Mouse (Mus musculus) forebrain, embryonic 14.5 days (tissue): ENCODE measurements around the gene Dazap1. TPM values are rescaled to one million over a fixed set of nuclear protein-coding genes. Genes with fewer than 3 reads are reported as not detected.
A peak's percentile ranks its signal among the peaks of the same experiment; 100 is the strongest.

Experiments
- ATAC-seq: fragments of 200-750 bp; cut with Nextera tagmentation; 2 replicates; pipeline ENCODE4 v1.8.0; 2017; ENCODE audit warnings: mild to moderate bottlenecking, moderate library complexity
- DNase-seq: peaks from one replicate; pipeline ENCODE4 v3.0.0-alpha.2; 2015; ENCODE audit warnings: low spot score
- H3K27ac ChIP-seq: fragments of 300-500 bp; sonication (generic); 2 replicates; pipeline ENCODE4 v1.5.1; 2014; ENCODE audit warnings: low read depth, mild to moderate bottlenecking, control low read depth, low read length, moderate library complexity
- H3K27me3 ChIP-seq: fragments of 300-500 bp; sonication (generic); replicated peaks from 2 replicates; pipeline ENCODE4 v1.6.1; 2014; ENCODE audit warnings: low read length, control low read depth, mixed read lengths; ENCODE audit not compliant: control insufficient read depth, insufficient read depth
- H3K36me3 ChIP-seq: fragments of 300-500 bp; sonication (generic); 2 replicates; pipeline ENCODE4 v1.6.1; 2014; ENCODE audit warnings: low read length, control low read depth; ENCODE audit not compliant: control insufficient read depth, insufficient read depth
- H3K4me1 ChIP-seq: fragments of 300-500 bp; sonication (generic); 2 replicates; pipeline ENCODE4 v1.6.1; 2014; ENCODE audit warnings: antibody characterized with exemption, low read length, control low read depth; ENCODE audit not compliant: control insufficient read depth, insufficient read depth
- H3K4me2 ChIP-seq: fragments of 300-500 bp; sonication (generic); 2 replicates; pipeline ENCODE4 v1.6.1; 2014; ENCODE audit warnings: mild to moderate bottlenecking, control low read depth, low read length
- H3K4me3 ChIP-seq: fragments of 300-500 bp; sonication (generic); 2 replicates; pipeline ENCODE4 v1.5.1; 2014; ENCODE audit warnings: low read depth, low read length, control low read depth
- H3K9ac ChIP-seq: fragments of 300-500 bp; sonication (generic); 2 replicates; pipeline ENCODE4 v1.6.1; 2014; ENCODE audit warnings: mild to moderate bottlenecking, low read length, control low read depth, moderate library complexity
- H3K9me3 ChIP-seq: fragments of 300-500 bp; sonication (generic); replicated peaks from 2 replicates; pipeline ENCODE4 v1.6.1; 2016; ENCODE audit warnings: low read length, control low read depth, mixed read lengths; ENCODE audit not compliant: control insufficient read depth
- WGBS: fragments of 180-500 bp; shearing (Covaris S2); extraction: QIAGEN DNeasy Blood & Tissue Kit; methylation state at CpG from one replicate; pipeline ENCODE4 v1.1.7; 2014; 5-methylcytosine and 5-hydroxymethylcytosine counted together
- polyA plus RNA-seq: library from polyadenylated mRNA; unstranded; fragments of >200 nt; fragmentation: Nextera tagmentation; extraction: Ambion mirVana; gene quantifications from 2 replicates; pipeline ENCODE4 v1.2.1, GENCODE M21; 2014

Gene Dazap1
- polyA plus RNA-seq, 1 experiment from 2014 or later, result 46.0 TPM

DNA sequence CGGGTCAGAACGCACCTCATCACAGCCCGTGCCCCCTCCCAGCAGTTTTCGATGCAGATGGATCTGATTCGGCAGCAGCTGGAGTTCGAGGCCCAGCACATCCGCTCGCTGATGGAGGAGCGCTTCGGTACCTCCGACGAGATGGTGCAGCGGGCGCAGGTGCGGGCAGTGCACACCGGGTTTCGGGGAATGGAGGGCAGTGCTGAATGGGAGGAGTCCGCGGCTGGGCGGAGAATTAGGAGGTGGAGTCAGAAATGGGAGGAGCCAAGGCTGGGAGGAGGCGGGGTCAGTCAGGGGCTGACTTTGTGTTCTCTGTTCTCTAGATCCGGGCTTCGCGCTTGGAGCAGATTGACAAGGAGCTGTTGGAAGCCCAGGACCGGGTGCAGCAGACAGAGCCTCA, 43.6 kb downstream of the Dazap1 start:
- peak overlapping the region; percentile 4; the same call in 1 of the 2 replicates for H3K4me3 ChIP-seq
- no peak overlapping the region for H3K27ac ChIP-seq
- no peak for ATAC-seq
- no peak for DNase-seq
- H3K36me3 ChIP-seq, result peaks cover 83% of the 10 kb centered on the region
- no peak overlapping the region for H3K9ac ChIP-seq
- H3K4me1 ChIP-seq, result peaks cover 20% of the 10 kb centered on the region
- H3K9me3 ChIP-seq, result no peaks in the 10 kb centered on the region
- H3K27me3 ChIP-seq, result no peaks in the 10 kb centered on the region
- H3K4me2 ChIP-seq, result peak overlapping the region; percentile 1; the same call in 1 of the 2 replicates
- 33% methylated on average over 25 of the region's 25 CpGs for WGBS

DNA sequence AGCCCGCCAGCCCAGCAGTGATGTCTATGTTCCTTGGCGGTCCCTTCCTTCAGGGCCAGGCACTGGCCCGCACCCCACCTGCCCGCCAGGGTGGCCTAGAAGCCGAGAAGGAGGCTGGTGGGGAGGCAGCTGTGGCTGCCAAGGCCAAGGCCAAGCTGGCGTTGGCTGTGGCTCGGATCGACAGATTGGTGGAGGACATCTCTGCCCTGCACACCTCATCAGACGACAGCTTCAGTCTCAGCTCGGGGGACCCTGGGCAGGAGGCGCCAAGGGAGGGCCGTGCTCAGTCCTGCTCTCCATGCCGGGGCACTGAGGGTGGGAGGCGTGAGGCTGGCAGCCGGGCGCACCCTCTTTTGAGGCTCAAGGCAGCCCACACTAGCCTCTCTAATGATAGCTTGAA, 50.3 kb downstream of the Dazap1 start:
- H3K27ac ChIP-seq, result no peak overlapping the region

DNA sequence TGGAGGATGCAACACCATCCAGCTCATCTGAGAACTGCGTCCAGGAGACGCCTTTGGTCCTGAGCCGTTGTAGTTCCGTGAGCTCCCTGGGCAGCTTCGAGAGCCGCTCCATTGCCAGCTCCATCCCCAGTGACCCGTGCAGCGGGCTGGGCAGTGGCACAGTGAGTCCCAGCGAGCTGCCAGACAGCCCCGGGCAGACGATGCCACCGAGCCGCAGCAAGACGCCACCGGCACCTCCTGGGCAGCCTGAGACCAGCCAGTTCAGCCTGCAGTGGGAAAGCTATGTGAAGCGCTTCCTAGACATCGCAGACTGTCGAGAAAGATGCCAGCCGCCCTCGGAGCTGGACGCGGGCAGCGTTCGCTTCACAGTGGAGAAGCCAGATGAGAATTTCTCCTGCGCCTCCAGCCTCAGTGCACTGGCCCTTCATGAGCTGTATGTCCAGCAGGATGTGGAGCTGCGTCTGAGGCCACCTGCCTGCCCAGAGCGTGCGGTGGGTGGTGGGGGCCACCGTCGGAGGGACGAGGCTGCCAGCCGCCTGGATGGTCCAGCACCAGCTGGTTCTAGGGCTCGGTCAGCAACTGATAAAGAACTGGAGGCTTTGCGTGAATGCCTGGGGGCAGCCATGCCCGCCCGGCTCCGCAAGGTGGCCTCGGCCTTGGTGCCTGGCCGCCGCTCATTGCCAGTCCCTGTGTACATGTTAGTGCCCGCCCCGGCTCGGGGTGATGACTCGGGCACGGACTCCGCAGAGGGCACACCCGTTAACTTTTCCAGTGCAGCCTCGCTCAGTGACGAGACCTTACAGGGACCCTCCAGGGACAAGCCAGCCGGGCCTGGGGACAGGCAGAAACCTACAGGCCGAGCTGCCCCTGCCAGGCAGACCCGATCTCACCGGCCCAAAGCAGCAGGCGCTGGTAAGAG, 51.6 kb downstream of the Dazap1 start:
- no peak for DNase-seq
- H3K27me3 ChIP-seq, result no peaks in the 10 kb centered on the region
- no peak overlapping the region for H3K27ac ChIP-seq
- peaks cover 100% of the 10 kb centered on the region for H3K36me3 ChIP-seq
- H3K9ac ChIP-seq, result no peak overlapping the region
- no peak overlapping the region for H3K4me2 ChIP-seq
- ATAC-seq, result no peak
- no peak overlapping the region for H3K4me3 ChIP-seq
- 78% methylated on average over 54 of the region's 54 CpGs for WGBS
- H3K9me3 ChIP-seq, result no peaks in the 10 kb centered on the region
- no peaks in the 10 kb centered on the region for H3K4me1 ChIP-seq

More for the DNA sequence above, 50.3 kb downstream of the Dazap1 start:
- Histone ChIP-seq H3K4me3 (no peak overlapping the region), H3K36me3 (peaks cover 100% of the 10 kb centered on the region), H3K4me2 (no peak overlapping the region), H3K4me1 (no peaks in the 10 kb centered on the region), H3K9me3 (no peaks in the 10 kb centered on the region), H3K27me3 (no peaks in the 10 kb centered on the region), H3K9ac (no peak overlapping the region)
- no peak for ATAC-seq
- DNase-seq, result no peak
- WGBS, result 90% methylated on average over 16 of the region's 16 CpGs

DNA sequence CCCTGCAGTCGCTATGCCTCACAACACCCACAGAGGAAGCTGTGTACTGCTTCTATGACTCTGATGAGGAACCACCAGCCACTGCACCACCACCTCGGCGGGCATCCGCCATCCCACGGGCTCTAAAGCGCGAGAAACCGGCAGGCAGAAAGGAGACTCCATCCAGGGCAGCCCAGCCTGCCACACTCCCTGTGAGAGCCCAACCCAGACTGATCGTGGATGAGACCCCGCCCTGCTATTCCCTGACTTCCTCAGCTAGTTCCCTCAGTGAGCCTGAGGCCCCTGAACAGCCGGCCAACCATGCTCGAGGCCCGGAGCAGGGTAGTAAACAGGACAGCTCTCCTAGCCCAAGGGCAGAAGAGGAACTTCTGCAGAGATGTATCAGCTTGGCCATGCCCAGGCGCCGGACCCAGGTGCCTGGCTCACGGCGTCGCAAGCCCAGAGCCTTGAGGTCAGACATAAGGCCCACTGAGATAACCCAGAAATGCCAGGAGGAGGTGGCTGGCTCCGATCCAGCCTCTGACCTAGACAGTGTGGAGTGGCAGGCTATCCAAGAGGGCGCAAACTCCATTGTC, 52.4 kb downstream of the Dazap1 start:
- WGBS, result 70% methylated on average over 20 of the region's 20 CpGs
- H3K27ac ChIP-seq, result no peak overlapping the region
- no peaks in the 10 kb centered on the region for H3K4me1 ChIP-seq
- no peak overlapping the region for H3K9ac ChIP-seq
- no peaks in the 10 kb centered on the region for H3K9me3 ChIP-seq
- DNase-seq (no peak), ATAC-seq (no peak)
- H3K36me3 ChIP-seq, result peaks cover 100% of the 10 kb centered on the region
- H3K27me3 ChIP-seq, result no peaks in the 10 kb centered on the region
- H3K4me2 ChIP-seq, result no peak overlapping the region
- no peak overlapping the region for H3K4me3 ChIP-seq

DNA sequence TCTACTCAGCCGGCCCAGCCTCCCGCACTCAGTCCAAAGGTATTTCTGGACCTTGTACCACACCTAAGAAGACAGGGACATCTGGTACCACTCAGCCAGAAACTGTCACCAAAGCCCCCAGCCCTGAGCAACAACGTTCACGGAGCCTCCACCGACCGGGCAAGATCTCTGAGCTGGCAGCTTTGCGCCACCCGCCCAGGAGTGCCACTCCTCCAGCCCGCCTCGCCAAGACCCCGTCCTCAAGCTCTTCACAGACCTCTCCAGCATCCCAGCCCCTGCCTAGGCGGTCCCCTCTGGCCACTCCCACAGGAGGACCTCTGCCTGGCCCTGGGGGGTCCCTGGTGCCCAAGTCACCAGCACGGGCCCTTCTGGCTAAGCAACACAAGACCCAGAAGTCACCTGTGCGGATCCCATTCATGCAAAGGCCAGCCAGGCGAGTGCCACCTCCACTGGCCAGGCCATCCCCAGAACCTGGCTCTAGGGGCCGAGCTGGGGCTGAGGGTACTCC, 53.3 kb downstream of the Dazap1 start:
- Histone ChIP-seq H3K36me3 (peaks cover 94% of the 10 kb centered on the region), H3K4me2 (no peak overlapping the region), H3K27ac (no peak overlapping the region), H3K4me3 (no peak overlapping the region), H3K4me1 (peaks cover 2% of the 10 kb centered on the region; the same call in 1 of the 2 replicates), H3K27me3 (no peaks in the 10 kb centered on the region), H3K9me3 (no peaks in the 10 kb centered on the region), H3K9ac (no peak overlapping the region)
- ATAC-seq, result no peak
- 74% methylated on average over 16 of the region's 16 CpGs for WGBS
- no peak for DNase-seq

DNA sequence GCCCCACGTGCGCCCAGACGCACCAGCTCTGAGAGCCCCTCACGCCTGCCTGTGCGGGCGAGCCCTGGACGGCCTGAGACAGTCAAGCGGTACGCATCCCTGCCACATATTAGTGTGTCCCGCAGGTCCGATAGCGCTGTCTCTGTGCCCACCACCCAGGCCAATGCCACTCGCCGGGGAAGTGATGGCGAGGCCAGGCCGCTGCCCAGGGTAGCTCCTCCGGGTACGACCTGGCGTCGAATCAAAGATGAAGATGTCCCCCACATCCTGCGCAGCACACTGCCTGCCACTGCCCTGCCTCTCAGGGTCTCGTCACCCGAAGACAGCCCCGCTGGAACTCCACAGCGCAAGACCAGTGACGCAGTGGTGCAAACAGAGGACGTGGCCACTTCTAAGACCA, 54.0 kb downstream of the Dazap1 start:
- ATAC-seq (no peak), DNase-seq (no peak)
- Histone ChIP-seq H3K36me3 (peaks cover 86% of the 10 kb centered on the region), H3K4me1 (peaks cover 5% of the 10 kb centered on the region; the same call in 1 of the 2 replicates), H3K4me3 (no peak overlapping the region), H3K9ac (no peak overlapping the region), H3K27ac (no peak overlapping the region), H3K9me3 (no peaks in the 10 kb centered on the region), H3K4me2 (no peak overlapping the region), H3K27me3 (no peaks in the 10 kb centered on the region)
- WGBS, result 61% methylated on average over 27 of the region's 27 CpGs

DNA sequence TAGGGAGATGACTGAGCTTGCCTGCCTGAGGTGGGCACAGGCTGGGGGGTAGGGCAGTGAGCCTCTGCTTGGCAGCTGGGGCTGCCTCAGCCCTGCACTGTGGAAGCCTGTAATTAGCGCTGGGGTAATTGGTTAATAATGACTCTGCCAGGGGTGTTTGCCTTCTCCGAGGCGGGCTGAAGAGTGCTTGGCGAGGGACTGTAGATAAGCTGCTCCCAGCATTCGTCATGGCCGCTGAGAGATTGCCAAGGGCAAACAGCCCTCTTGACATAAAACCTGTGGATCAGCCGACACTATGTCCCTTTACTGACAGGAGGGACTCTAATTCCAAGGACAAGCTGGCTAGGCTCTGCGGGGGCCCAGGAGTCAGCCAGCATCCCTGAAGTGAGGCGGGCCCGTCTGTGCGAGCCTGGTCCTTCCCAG, 55.1 kb downstream of the Dazap1 start:
- no peak overlapping the region for H3K4me3 ChIP-seq
- H3K36me3 ChIP-seq, result peaks cover 75% of the 10 kb centered on the region
- WGBS, result 22% methylated on average over 11 of the region's 11 CpGs
- H3K4me1 ChIP-seq, result peaks cover 5% of the 10 kb centered on the region; the same call in 1 of the 2 replicates
- no peaks in the 10 kb centered on the region for H3K9me3 ChIP-seq
- H3K27me3 ChIP-seq, result no peaks in the 10 kb centered on the region
- ATAC-seq (peak; percentile 41), DNase-seq (peak; percentile 66)
- H3K4me2 ChIP-seq, result no peak overlapping the region
- no peak overlapping the region for H3K27ac ChIP-seq
- H3K9ac ChIP-seq, result no peak overlapping the region

DNA sequence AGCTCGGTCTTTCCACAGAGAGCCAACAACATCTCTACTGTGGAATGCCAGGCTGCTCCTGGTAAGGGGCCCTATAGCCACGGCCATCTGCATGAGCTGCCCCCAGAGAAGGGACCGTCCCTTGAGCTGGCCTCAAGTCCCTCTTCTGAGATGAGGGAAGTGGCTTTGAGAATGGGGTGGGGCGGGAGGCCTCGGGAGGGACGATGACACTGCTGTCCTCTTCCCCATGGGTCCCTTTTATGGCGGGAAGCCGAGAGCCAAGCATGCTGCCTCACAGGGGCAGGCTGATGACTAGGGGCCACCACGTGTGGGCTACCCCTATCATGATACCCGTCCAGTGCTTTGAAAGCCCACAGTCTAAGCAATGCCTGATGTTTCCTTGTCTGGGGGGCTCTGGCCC, 55.7 kb downstream of the Dazap1 start:
- ATAC-seq, result no peak
- Histone ChIP-seq H3K4me1 (peaks cover 5% of the 10 kb centered on the region; the same call in 1 of the 2 replicates), H3K27me3 (no peaks in the 10 kb centered on the region), H3K27ac (no peak overlapping the region), H3K36me3 (peaks cover 69% of the 10 kb centered on the region), H3K9ac (no peak overlapping the region), H3K4me2 (no peak overlapping the region), H3K4me3 (no peak overlapping the region), H3K9me3 (no peaks in the 10 kb centered on the region)
- 71% methylated on average over 10 of the region's 10 CpGs for WGBS
- DNase-seq, result no peak
